Mouse (Mus musculus) heart, adult 2 months (tissue): ENCODE results near the gene Acsm3. TPM values are rescaled to one million over a fixed set of nuclear protein-coding genes. Genes with fewer than 3 reads are reported as not detected.
A peak's percentile ranks its signal among the peaks of the same experiment; 100 is the strongest.
"Not testable (repeated sequence)": the region's sequence is repeated elsewhere in the genome, so short reads cannot be mapped to it uniquely, and the experiment has no call there.

Experiments
- DNase-seq, 2 experiments: peaks; one replicate each; pipeline ENCODE4 v3.0.0; 2021
- H3K27ac ChIP-seq: fragments of 200-600 bp; 2 replicates; pipeline ENCODE4 v1.8.1; 2022
- H3K27me3 ChIP-seq: fragments of 200-500 bp; 2 replicates; pipeline ENCODE4 v1.6.1; 2012; ENCODE audit warnings: mild to moderate bottlenecking, low read length, inconsistent platforms, mixed read lengths; ENCODE audit not compliant: control insufficient read depth, insufficient read depth
- H3K36me3 ChIP-seq: fragments of 200-500 bp; 2 replicates; pipeline ENCODE4 v1.6.1; 2012; ENCODE audit warnings: low read length, inconsistent platforms; ENCODE audit not compliant: control insufficient read depth, insufficient read depth
- H3K4me1 ChIP-seq: fragments of 200-500 bp; 2 replicates; pipeline ENCODE4 v1.6.1; 2011; ENCODE audit warnings: low read length; ENCODE audit not compliant: control insufficient read depth, insufficient read depth
- H3K4me3 ChIP-seq: fragments of 200-600 bp; 2 replicates; pipeline ENCODE4 v1.8.1; 2022
- H3K79me2 ChIP-seq: fragments of 200-500 bp; replicated peaks from 2 replicates; pipeline ENCODE4 v1.6.1; 2012; ENCODE audit warnings: mild to moderate bottlenecking, inconsistent platforms, low read length, moderate library complexity, mixed read lengths; ENCODE audit not compliant: control insufficient read depth, insufficient read depth
- H3K9ac ChIP-seq: fragments of 200-500 bp; 2 replicates; pipeline ENCODE4 v1.6.1; 2012; ENCODE audit warnings: low read depth, mild to moderate bottlenecking, control low read depth, inconsistent platforms, low read length, mixed read lengths
- CTCF ChIP-seq: fragments of 200-600 bp; IDR thresholded peaks from 2 replicates; pipeline ENCODE4 v1.8.1; 2022; ENCODE audit warnings: antibody characterized with exemption, mild to moderate bottlenecking, moderate library complexity
- EP300 ChIP-seq: fragments of 200-500 bp; IDR thresholded peaks from 2 replicates; pipeline ENCODE4 v1.6.1; 2011; ENCODE audit warnings: low read depth, low read length, control low read depth; ENCODE audit not compliant: insufficient read depth
- POLR2A ChIP-seq: fragments of 200-500 bp; IDR thresholded peaks from 2 replicates; pipeline ENCODE4 v1.6.1; 2011; ENCODE audit warnings: mild to moderate bottlenecking, low read depth, low read length, control low read depth; ENCODE audit not compliant: insufficient read depth
- WGBS: fragments of 180-500 bp; shearing (Covaris S2); methylation state at CpG from one replicate; pipeline ENCODE4 v1.1.7; 2018; 5-methylcytosine and 5-hydroxymethylcytosine counted together
- intact Hi-C: fragments of 180-260 bp; cut with DNase I; formaldehyde crosslinking; loops from one replicate; pipeline ENCODE4 v1.15.1; 2025
- polyA plus RNA-seq: library from polyadenylated mRNA; depleted of rRNA; stranded (reverse); fragments of >200 nt; gene quantifications from 2 replicates; pipeline ENCODE4 v1.2.3, GENCODE M21; 2012
- total RNA-seq, 2 experiments: library from RNA; stranded (reverse); gene quantifications; 2 replicates each; pipeline ENCODE4 v1.2.3; 2021

The Acsm3 gene
- total and polyA plus RNA-seq, 3 experiments, result 0.73 to 12.0 (median 1.3) TPM

DNA sequence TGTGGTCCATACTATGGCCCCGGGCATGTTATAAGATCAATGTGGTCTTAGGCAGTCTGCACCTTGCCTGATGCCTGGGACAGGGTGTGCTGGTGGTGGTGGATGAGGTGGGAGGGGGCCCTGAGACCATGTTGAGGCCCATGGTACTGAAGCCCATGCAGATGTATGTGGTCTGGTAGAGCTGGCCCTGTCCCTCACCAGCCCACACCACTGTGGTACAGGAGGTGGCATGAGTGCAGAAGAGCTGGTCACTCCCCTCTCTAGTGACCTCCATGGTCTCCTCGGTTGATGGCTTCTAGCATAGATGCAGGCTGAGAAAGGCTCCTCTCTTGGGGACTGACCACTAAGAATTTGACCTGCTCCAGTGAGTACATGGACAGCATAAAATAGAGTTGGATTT is 21.8 kb upstream of the Acsm3 start:
- Histone ChIP-seq H3K36me3 (no peaks in the 10 kb centered on the region), H3K79me2 (no peaks in the 10 kb centered on the region), H3K9ac (no peak overlapping the region), H3K27ac (no peak overlapping the region), H3K27me3 (no peaks in the 10 kb centered on the region), H3K4me1 (no peaks in the 10 kb centered on the region), H3K4me3 (no peak overlapping the region)
- DNase-seq, result no peak
- intact Hi-C loops, result no loop called here
- TF ChIP-seq POLR2A (no peak), CTCF (no peak), EP300 (no peak)
- WGBS, result 82% methylated on average over 2 of the region's 2 CpGs

DNA sequence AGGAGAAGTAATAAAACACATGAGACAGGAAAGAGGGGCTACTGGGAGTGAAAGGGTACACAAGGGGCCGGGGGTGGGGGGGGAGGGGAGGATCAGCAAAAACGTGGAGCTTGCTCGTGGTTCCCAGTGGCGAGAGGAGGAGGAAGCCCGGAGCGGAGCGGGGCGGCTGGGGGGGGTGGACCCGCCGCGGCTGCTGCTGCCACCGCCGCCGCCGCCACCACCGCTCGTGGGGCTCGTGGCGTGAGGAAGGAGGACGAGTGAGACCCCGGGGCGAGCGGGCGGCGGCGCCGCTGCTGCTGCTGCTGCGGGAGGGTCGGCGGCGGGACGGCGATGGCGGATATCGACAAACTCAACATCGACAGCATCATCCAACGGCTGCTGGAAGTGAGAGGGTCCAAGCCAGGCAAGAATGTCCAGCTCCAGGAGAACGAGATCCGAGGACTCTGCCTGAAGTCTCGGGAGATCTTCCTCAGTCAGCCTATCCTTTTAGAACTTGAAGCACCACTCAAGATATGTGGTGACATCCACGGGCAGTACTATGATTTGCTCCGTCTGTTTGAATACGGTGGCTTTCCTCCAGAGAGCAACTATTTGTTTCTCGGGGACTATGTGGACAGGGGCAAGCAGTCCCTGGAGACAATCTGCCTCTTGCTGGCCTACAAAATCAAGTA is 20.8 kb upstream of the Acsm3 start:
- intact Hi-C loops, H3K27ac ChIP-seq: not testable (repeated sequence)

DNA sequence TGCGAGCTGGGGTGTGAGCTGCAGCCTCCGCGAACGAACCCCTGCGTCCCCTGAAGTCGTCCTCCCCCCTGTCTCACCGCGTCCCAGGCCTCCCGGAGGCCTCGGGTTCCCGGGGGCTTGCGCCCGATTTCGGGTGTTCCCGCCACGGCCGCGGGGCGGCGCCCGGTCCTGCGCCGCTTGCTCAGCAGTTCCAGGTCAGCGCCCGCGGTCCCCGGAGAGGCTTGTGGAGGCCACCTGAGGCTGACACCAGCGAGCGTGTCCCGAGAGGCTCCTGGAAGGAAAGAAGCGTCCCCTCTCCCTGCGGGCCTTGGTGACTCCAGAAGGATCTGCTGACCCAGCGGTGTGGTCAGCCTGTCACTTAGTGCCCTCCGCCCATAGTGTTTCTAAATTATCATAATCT is 16.4 kb upstream of the Acsm3 start:
- no peak overlapping the region for H3K27ac ChIP-seq
- no peaks in the 10 kb centered on the region for H3K27me3 ChIP-seq
- TF ChIP-seq CTCF (no peak), POLR2A (no peak), EP300 (no peak)
- no peaks in the 10 kb centered on the region for H3K4me1 ChIP-seq
- H3K79me2 ChIP-seq, result no peaks in the 10 kb centered on the region
- H3K9ac ChIP-seq, result no peak overlapping the region
- intact Hi-C loops, result no loop called here
- DNase-seq, result no peak
- no peaks in the 10 kb centered on the region for H3K36me3 ChIP-seq
- no peak overlapping the region for H3K4me3 ChIP-seq
- 8% methylated on average over 34 of the region's 34 CpGs for WGBS

More for the DNA sequence above, 20.8 kb upstream of the Acsm3 start:
- H3K36me3 ChIP-seq, H3K9ac ChIP-seq, H3K4me3 ChIP-seq, H3K4me1 ChIP-seq, H3K27me3 ChIP-seq, H3K79me2 ChIP-seq: not testable (repeated sequence)
- DNase-seq, result peak; percentile 11 to 20
- 1% methylated on average over 29 of the region's 44 CpGs for WGBS

- Histone ChIP-seq H3K79me2 (no peaks in the 10 kb centered on the region), H3K27me3 (no peaks in the 10 kb centered on the region), H3K4me1 (no peaks in the 10 kb centered on the region), H3K4me3 (no peak overlapping the region), H3K27ac (no peak overlapping the region), H3K36me3 (no peaks in the 10 kb centered on the region), H3K9ac (no peak overlapping the region)
- no peak for DNase-seq
- WGBS, result 41% methylated on average over 1 of the region's 1 CpGs
- no peak for TF ChIP-seq POLR2A
- no peak for TF ChIP-seq EP300
- intact Hi-C loops, result no loop called here
These were observed 14.9 kb upstream of the Acsm3 start for GRCm38 (mm10) chr7:119745869-119746268.

DNA sequence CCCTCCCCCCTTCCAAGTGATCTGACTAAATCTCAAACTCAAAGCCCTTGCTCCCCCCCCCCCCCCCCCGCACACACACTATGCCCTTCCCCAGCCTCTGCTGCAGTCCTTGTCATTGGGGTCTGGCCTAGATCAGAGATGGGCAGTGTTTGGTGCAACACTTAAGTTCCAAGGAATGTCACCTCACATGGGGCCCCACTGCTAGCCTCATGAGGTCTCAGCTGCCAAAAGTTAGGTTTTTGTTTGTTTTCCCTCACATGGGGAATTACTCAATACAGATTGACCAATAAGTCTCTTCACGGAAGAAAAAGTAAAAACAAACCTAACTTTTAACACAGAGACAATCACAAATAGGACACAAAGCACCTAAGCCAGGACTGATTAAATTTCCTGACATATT is 12.0 kb upstream of the Acsm3 start:
- Histone ChIP-seq H3K27ac (no peak overlapping the region), H3K4me1 (no peaks in the 10 kb centered on the region), H3K27me3 (no peaks in the 10 kb centered on the region), H3K9ac (no peak overlapping the region), H3K36me3 (no peaks in the 10 kb centered on the region), H3K4me3 (no peak overlapping the region), H3K79me2 (no peaks in the 10 kb centered on the region)
- TF ChIP-seq EP300 (no peak), CTCF (no peak), POLR2A (no peak)
- WGBS, result 69% methylated on average over 1 of the region's 2 CpGs
- intact Hi-C loops, result no loop called here
- no peak for DNase-seq

DNA sequence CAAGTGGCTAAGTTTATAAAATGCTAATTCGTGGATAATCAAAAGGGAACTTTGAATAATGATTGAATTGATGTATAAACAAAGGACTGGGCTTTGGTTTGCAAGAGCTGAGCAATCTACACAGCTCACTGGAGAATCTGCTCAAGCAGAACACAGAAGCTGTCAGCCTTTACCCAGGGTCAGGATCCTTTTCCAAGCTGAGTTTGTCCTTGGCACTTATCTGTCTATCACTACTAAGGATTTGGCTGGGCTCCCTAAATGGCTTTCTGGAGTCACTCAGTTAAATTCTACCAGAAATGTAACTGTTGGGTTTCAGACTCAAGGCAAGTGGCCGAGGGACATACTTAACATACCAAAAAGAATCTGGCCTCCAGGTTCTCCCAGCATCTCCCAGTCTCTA is 10.8 kb upstream of the Acsm3 start:
- H3K27ac ChIP-seq, result no peak overlapping the region
- H3K4me3 ChIP-seq, result no peak overlapping the region
- 38% methylated on average over 2 of the region's 2 CpGs for WGBS
- no peaks in the 10 kb centered on the region for H3K4me1 ChIP-seq
- H3K9ac ChIP-seq, result no peak overlapping the region
- no peaks in the 10 kb centered on the region for H3K36me3 ChIP-seq
- no peak for TF ChIP-seq EP300
- TF ChIP-seq POLR2A, result no peak
- TF ChIP-seq CTCF, result no peak
- no peaks in the 10 kb centered on the region for H3K79me2 ChIP-seq
- DNase-seq, result no peak
- no peaks in the 10 kb centered on the region for H3K27me3 ChIP-seq
- intact Hi-C loops, result no loop called here
